Mouse (Mus musculus): ENCODE data around the gene Zfp963. TPM values are rescaled to one million over a fixed set of nuclear protein-coding genes. Genes with fewer than 3 reads are reported as not detected.

The Zfp963 gene
- total and polyA plus RNA-seq, 3 experiments, result 0.51 to 16.4 (median 7.5) TPM

DNA sequence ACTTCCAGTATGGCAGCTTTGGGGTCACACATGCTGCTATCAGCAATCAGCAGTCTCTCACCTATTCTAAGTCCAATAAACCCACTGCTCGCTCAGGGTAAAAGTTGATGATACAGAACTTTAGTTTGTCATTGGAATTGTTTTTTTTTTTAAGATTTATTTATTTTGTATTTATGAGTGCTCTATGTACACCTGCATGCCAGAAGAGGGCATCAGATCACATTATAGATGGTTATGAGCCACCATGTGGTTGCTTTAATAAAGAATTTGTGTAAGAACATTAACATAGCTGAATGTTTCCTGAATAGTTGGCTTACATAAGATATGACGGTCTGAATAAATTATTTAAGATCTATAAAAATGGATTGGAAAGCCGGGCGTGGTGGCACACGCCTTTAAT is 8.5 kb upstream of the Zfp963 start:
- Histone ChIP-seq H3K4me1 (ENCODE audit: insufficient read depth, low read depth, low read length) (no peaks in the 10 kb centered on the region; the same call in 1 of the 2 replicates), H3K4me3 (ENCODE audit: low read depth, low read length) (no peak overlapping the region), H3K27me3 (ENCODE audit: insufficient read depth, low read length) (no peaks in the 10 kb centered on the region), H3K9me3 (replicated peaks) (no peaks in the 10 kb centered on the region), H3K36me3 (replicated peaks) (peaks cover 58% of the 10 kb centered on the region)
- no peak for ATAC-seq (ENCODE audit: extremely low read depth, insufficient number of reproducible peaks, low FRiP score, poor library complexity, severe bottlenecking)
- TF ChIP-seq GATA2 (IDR thresholded peaks at IDR 0.05; ENCODE audit: borderline replicate concordance, low read depth, low read length) (no peak), POLR2AphosphoS5 (IDR thresholded peaks at IDR 0.05; ENCODE audit: insufficient replicate concordance, low read depth, low read length) (no peak), CTCF (IDR thresholded peaks at IDR 0.05; ENCODE audit: low read depth, low read length) (no peak), GATA1 (IDR thresholded peaks at IDR 0.05; ENCODE audit: borderline replicate concordance, low read length) (no peak), TAL1 (conservative IDR thresholded peaks at IDR 0.05; ENCODE audit: low read depth, low read length) (no peak)
- DNase-seq (ENCODE audit: low spot score), result no peak

DNA sequence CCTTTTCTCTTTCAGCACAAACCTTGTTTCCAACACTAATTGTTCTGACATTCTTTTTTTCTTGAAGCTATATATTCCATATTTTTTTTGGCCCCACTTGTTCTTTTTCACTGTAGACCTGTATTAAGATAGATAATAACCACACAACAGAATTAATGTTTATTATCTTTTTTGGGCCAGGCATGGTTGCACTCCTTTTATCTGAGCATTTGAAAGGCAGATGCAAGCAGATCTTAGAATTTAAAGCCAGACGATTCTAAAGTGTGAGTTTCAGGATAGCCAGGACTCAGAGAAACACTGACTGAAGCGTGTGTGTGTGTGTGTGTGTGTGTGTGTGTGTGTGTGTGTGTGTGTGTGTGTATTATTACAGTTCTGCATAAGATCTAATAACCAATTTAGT is 2.7 kb upstream of the Zfp963 start:
- ATAC-seq (ENCODE audit: extremely low read depth, insufficient number of reproducible peaks, low FRiP score, poor library complexity, severe bottlenecking) (no peak), DNase-seq (ENCODE audit: low spot score) (no peak)
- no peak overlapping the region for H3K4me3 ChIP-seq (ENCODE audit: low read depth, low read length)
- no peaks in the 10 kb centered on the region for H3K27me3 ChIP-seq (ENCODE audit: insufficient read depth, low read length)
- peaks cover 18% of the 10 kb centered on the region for H3K36me3 ChIP-seq (replicated peaks)
- TF ChIP-seq TAL1 (conservative IDR thresholded peaks at IDR 0.05; ENCODE audit: low read depth, low read length), result no peak
- TF ChIP-seq CTCF (IDR thresholded peaks at IDR 0.05; ENCODE audit: low read depth, low read length), result no peak
- TF ChIP-seq GATA2 (IDR thresholded peaks at IDR 0.05; ENCODE audit: borderline replicate concordance, low read depth, low read length), result no peak
- no peak for TF ChIP-seq POLR2AphosphoS5 (IDR thresholded peaks at IDR 0.05; ENCODE audit: insufficient replicate concordance, low read depth, low read length)
- TF ChIP-seq GATA1 (IDR thresholded peaks at IDR 0.05; ENCODE audit: borderline replicate concordance, low read length), result no peak
- peaks cover 16% of the 10 kb centered on the region for H3K4me1 ChIP-seq (ENCODE audit: insufficient read depth, low read depth, low read length)
- H3K9me3 ChIP-seq (replicated peaks), result no peaks in the 10 kb centered on the region

DNA sequence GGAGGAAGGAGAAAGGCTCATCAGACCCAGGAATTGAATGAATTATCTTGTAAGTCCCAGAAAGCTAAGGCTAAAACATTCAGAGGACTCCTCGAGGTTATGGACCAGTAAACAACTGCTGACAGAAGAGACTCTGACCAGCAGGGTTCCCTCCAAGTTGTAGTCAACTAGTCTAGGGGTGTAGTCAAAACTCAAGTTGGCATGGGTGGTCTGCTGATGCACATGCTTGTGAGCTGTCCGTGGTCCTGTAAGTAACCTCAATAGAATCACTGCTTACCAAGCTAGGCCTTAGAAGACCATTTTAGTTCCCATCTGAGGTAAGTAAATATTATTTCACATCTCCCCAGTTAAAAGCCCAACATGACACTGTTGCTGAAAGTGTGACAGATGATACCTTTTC is 8.5 kb downstream of the Zfp963 start:
- Histone ChIP-seq H3K9me3 (replicated peaks) (no peaks in the 10 kb centered on the region), H3K27me3 (ENCODE audit: insufficient read depth, low read length) (peaks cover 5% of the 10 kb centered on the region; the same call in 1 of the 2 replicates), H3K4me1 (ENCODE audit: insufficient read depth, low read depth, low read length) (no peaks in the 10 kb centered on the region), H3K4me3 (ENCODE audit: low read depth, low read length) (no peak overlapping the region), H3K36me3 (replicated peaks) (peaks cover 13% of the 10 kb centered on the region)
- TF ChIP-seq POLR2AphosphoS5 (IDR thresholded peaks at IDR 0.05; ENCODE audit: insufficient replicate concordance, low read depth, low read length) (no peak), GATA1 (IDR thresholded peaks at IDR 0.05; ENCODE audit: borderline replicate concordance, low read length) (no peak), TAL1 (conservative IDR thresholded peaks at IDR 0.05; ENCODE audit: low read depth, low read length) (no peak), GATA2 (IDR thresholded peaks at IDR 0.05; ENCODE audit: borderline replicate concordance, low read depth, low read length) (no peak), CTCF (IDR thresholded peaks at IDR 0.05; ENCODE audit: low read depth, low read length) (no peak)
- no peak for DNase-seq (ENCODE audit: low spot score)
- ATAC-seq (ENCODE audit: extremely low read depth, insufficient number of reproducible peaks, low FRiP score, poor library complexity, severe bottlenecking), result no peak

DNA sequence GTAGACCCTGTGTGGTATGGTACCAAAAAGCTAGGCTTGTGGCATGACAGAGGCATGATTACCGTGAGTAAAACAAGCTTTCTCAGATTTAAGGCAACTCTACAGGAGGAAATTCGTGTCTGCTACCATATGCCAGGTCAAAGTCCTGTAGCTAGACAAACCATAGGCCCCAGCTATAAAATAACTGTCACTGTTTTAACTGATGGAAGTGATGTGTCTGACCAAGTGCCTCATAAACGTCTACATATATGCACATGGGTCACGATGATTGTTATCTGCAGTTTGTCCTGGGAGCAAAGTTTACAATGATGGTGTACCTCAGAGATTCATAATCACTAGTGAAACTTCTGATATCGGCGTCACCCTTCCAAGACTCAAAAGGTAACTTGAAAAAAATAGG is 9.0 kb downstream of the Zfp963 start:
- ATAC-seq (ENCODE audit: extremely low read depth, insufficient number of reproducible peaks, low FRiP score, poor library complexity, severe bottlenecking), result no peak
- TF ChIP-seq GATA1 (IDR thresholded peaks at IDR 0.05; ENCODE audit: borderline replicate concordance, low read length) (no peak), POLR2AphosphoS5 (IDR thresholded peaks at IDR 0.05; ENCODE audit: insufficient replicate concordance, low read depth, low read length) (no peak), TAL1 (conservative IDR thresholded peaks at IDR 0.05; ENCODE audit: low read depth, low read length) (no peak), CTCF (IDR thresholded peaks at IDR 0.05; ENCODE audit: low read depth, low read length) (no peak), GATA2 (IDR thresholded peaks at IDR 0.05; ENCODE audit: borderline replicate concordance, low read depth, low read length) (no peak)
- no peaks in the 10 kb centered on the region for H3K9me3 ChIP-seq (replicated peaks)

DNA sequence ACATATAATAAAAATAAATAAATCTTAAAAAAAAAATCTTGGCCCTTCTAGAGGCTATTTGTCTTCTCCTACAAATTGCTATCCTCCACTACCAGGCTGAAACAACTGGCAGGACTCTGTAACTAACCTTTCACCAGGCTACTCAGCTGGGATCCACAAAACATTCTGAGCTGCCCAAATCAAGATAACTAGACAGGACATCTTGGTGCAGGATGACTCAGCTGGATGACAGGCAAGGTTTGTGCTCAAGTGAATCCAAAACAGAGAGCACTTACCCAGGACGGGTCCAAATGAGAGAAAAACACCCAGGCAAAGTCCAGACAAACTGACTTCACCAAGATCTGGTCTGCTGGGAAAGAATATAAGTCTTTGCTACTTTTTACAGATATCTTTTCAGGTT is 14.3 kb downstream of the Zfp963 start:
- Histone ChIP-seq H3K36me3 (replicated peaks) (no peaks in the 10 kb centered on the region), H3K4me3 (ENCODE audit: low read depth, low read length) (no peak overlapping the region), H3K4me1 (ENCODE audit: insufficient read depth, low read depth, low read length) (no peaks in the 10 kb centered on the region), H3K9me3 (replicated peaks) (no peaks in the 10 kb centered on the region), H3K27me3 (ENCODE audit: insufficient read depth, low read length) (peaks cover 5% of the 10 kb centered on the region; the same call in 1 of the 2 replicates)
- no peak for DNase-seq (ENCODE audit: low spot score)
- TF ChIP-seq GATA2 (IDR thresholded peaks at IDR 0.05; ENCODE audit: borderline replicate concordance, low read depth, low read length) (no peak), CTCF (IDR thresholded peaks at IDR 0.05; ENCODE audit: low read depth, low read length) (no peak), TAL1 (conservative IDR thresholded peaks at IDR 0.05; ENCODE audit: low read depth, low read length) (no peak), POLR2AphosphoS5 (IDR thresholded peaks at IDR 0.05; ENCODE audit: insufficient replicate concordance, low read depth, low read length) (no peak), GATA1 (IDR thresholded peaks at IDR 0.05; ENCODE audit: borderline replicate concordance, low read length) (no peak)
- no peak for ATAC-seq (ENCODE audit: extremely low read depth, insufficient number of reproducible peaks, low FRiP score, poor library complexity, severe bottlenecking)

More for the DNA sequence above, 9.0 kb downstream of the Zfp963 start:
- Histone ChIP-seq H3K36me3 (replicated peaks) (peaks cover 11% of the 10 kb centered on the region), H3K4me3 (ENCODE audit: low read depth, low read length) (no peak overlapping the region), H3K4me1 (ENCODE audit: insufficient read depth, low read depth, low read length) (no peaks in the 10 kb centered on the region), H3K27me3 (ENCODE audit: insufficient read depth, low read length) (peaks cover 5% of the 10 kb centered on the region; the same call in 1 of the 2 replicates)
- DNase-seq (ENCODE audit: low spot score), result no peak

DNA sequence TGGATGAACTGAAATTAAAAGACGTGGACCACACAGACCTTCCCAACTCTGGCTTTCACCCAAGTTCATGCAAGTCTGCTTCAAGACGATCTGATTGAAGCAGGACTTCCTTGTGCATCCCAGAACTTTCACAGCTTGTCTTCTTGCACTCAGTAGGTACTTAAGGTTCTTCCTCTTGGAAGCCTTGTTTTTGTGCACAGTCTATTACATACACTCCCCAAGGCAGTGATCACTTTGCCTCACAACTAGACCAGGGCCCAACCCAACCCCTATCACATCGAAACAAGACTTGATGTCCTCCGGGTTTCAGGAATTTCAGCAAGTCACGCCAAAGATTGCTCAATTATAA is 32.6 kb downstream of the Zfp963 start:
- peaks cover 3% of the 10 kb centered on the region; the same call in 1 of the 2 replicates for H3K27me3 ChIP-seq (ENCODE audit: insufficient read depth, low read length)
- peak overlapping the region; percentile 99 for H3K4me3 ChIP-seq (ENCODE audit: low read depth, low read length)
- TF ChIP-seq GATA1 (IDR thresholded peaks at IDR 0.05; ENCODE audit: borderline replicate concordance, low read length) (no peak), TAL1 (conservative IDR thresholded peaks at IDR 0.05; ENCODE audit: low read depth, low read length) (no peak), GATA2 (IDR thresholded peaks at IDR 0.05; ENCODE audit: borderline replicate concordance, low read depth, low read length) (no peak), CTCF (IDR thresholded peaks at IDR 0.05; ENCODE audit: low read depth, low read length) (no peak), POLR2AphosphoS5 (IDR thresholded peaks at IDR 0.05; ENCODE audit: insufficient replicate concordance, low read depth, low read length) (no peak)
- H3K36me3 ChIP-seq (replicated peaks), result peaks cover 24% of the 10 kb centered on the region
- ATAC-seq (ENCODE audit: extremely low read depth, insufficient number of reproducible peaks, low FRiP score, poor library complexity, severe bottlenecking) (no peak), DNase-seq (ENCODE audit: low spot score) (peak; percentile 5)
- H3K9me3 ChIP-seq (replicated peaks), result no peaks in the 10 kb centered on the region
- H3K4me1 ChIP-seq (ENCODE audit: insufficient read depth, low read depth, low read length), result peaks cover 28% of the 10 kb centered on the region

Measured in G1E (cell line).